Mouse (Mus musculus) B cell, adult 62 days (primary cell): ENCODE results near the gene St6galnac5. TPM values are rescaled to one million over a fixed set of nuclear protein-coding genes. Genes with fewer than 3 reads are reported as not detected.

Source experiments
- total RNA-seq: library from RNA; stranded (reverse); gene quantifications from 4 replicates; pipeline ENCODE4 v1.2.4, GENCODE M21; 2023

St6galnac5 gene
- total RNA-seq = not detected in 4 replicates

GRCm38 (mm10) chr3:152981988-152982387 is at the start of gene St6galnac5:
Gene St6galnac5 (minus strand): TSS chr3:152982246.

